Mouse (Mus musculus): Measurements from ENCODE around the gene Pcp4l1.

- TF ChIP-seq CTCF (IDR thresholded peaks at IDR 0.05; ENCODE audit: insufficient read depth, low read depth, low read length) (no peak), POLR2A (IDR thresholded peaks at IDR 0.05; ENCODE audit: insufficient read depth, low read depth, low read length) (no peak)
These were observed 71.7 kb downstream of the Pcp4l1 start for GRCm38 (mm10) chr1:171124398-171124797.

Data from olfactory bulb, adult 2 months (tissue).